Mouse (Mus musculus): ENCODE data around the gene Clrn3. TPM values are rescaled to one million over a fixed set of nuclear protein-coding genes. Genes with fewer than 3 reads are reported as not detected.

Clrn3 gene
- polyA plus RNA-seq, 1 experiment from 2014 or later = not detected

DNA sequence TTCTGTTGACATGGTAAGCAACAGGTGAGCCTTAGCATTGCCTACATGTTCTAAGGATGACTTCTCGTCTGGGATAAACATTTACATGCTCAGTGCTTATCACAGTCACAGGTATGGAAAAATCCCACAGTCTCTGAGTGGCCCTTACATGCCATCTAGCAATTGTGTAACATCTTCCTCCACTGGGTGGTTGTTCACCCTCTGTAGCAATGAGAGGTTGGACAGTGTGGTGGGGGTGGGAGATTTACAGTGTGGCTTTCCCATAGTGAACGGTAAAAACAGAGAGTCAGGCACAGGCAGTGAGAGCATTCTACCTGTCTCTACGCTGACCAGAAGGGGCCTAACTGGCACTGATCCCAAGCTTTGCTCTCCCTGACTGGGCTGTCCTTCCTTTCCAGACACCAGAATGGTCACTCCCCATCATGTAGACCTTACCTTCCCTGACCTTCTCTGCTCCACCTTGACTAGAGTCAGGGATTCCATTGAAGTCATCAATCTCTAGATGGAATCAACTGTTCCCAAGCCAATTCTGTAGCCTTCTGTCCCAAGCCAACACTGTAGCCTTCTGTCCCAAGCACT lies 1.8 kb downstream of the Clrn3 start:
- ATAC-seq (no peak), DNase-seq (ENCODE audit: low spot score) (no peak)
- H3K4me2 ChIP-seq (ENCODE audit: low read length) = no peak overlapping the region
- H3K4me3 ChIP-seq (ENCODE audit: low read depth, low read length) = no peak overlapping the region
- WGBS = 90% methylated on average over 3 of the region's 3 CpGs
- H3K36me3 ChIP-seq (ENCODE audit: control insufficient read depth, insufficient read depth, low read length) = no peaks in the 10 kb centered on the region
- no peaks in the 10 kb centered on the region for H3K27me3 ChIP-seq (replicated peaks; ENCODE audit: control insufficient read depth, insufficient read depth, low read length)
- no peak overlapping the region for H3K9ac ChIP-seq (ENCODE audit: low read length)
- no peaks in the 10 kb centered on the region for H3K4me1 ChIP-seq (ENCODE audit: control insufficient read depth, insufficient read depth, low read length)
- H3K27ac ChIP-seq (ENCODE audit: low read depth, low read length) = no peak overlapping the region
- no peaks in the 10 kb centered on the region for H3K9me3 ChIP-seq (replicated peaks; ENCODE audit: control insufficient read depth, low read length)

GRCm38 (mm10) chr7:135524424-135524967 lies 4.0 kb downstream of the Clrn3 start:
- no peaks in the 10 kb centered on the region for H3K27me3 ChIP-seq (replicated peaks; ENCODE audit: control insufficient read depth, insufficient read depth, low read length)
- no peaks in the 10 kb centered on the region for H3K36me3 ChIP-seq (ENCODE audit: control insufficient read depth, insufficient read depth, low read length)
- no peak overlapping the region for H3K27ac ChIP-seq (ENCODE audit: low read depth, low read length)
- H3K9ac ChIP-seq (ENCODE audit: low read length) = no peak overlapping the region
- no peak for ATAC-seq
- no peak for DNase-seq (ENCODE audit: low spot score)
- H3K9me3 ChIP-seq (replicated peaks; ENCODE audit: control insufficient read depth, low read length) = no peaks in the 10 kb centered on the region
- no peak overlapping the region for H3K4me2 ChIP-seq (ENCODE audit: low read length)
- H3K4me3 ChIP-seq (ENCODE audit: low read depth, low read length) = no peak overlapping the region
- H3K4me1 ChIP-seq (ENCODE audit: control insufficient read depth, insufficient read depth, low read length) = no peaks in the 10 kb centered on the region
- 91% methylated on average over 6 of the region's 6 CpGs for whole genome bisulfite sequencing

GRCm38 (mm10) chr7:135523981-135524380 lies 4.5 kb downstream of the Clrn3 start:
- Histone ChIP-seq H3K4me1 (ENCODE audit: control insufficient read depth, insufficient read depth, low read length) (no peaks in the 10 kb centered on the region), H3K4me2 (ENCODE audit: low read length) (no peak overlapping the region), H3K9me3 (replicated peaks; ENCODE audit: control insufficient read depth, low read length) (no peaks in the 10 kb centered on the region), H3K27me3 (replicated peaks; ENCODE audit: control insufficient read depth, insufficient read depth, low read length) (no peaks in the 10 kb centered on the region), H3K4me3 (ENCODE audit: low read depth, low read length) (no peak overlapping the region), H3K27ac (ENCODE audit: low read depth, low read length) (no peak overlapping the region), H3K36me3 (ENCODE audit: control insufficient read depth, insufficient read depth, low read length) (no peaks in the 10 kb centered on the region), H3K9ac (ENCODE audit: low read length) (no peak overlapping the region)
- ATAC-seq (no peak), DNase-seq (ENCODE audit: low spot score) (peak; percentile 32)
- WGBS = 50% methylated on average over 4 of the region's 4 CpGs

GRCm38 (mm10) chr7:135521755-135522512 lies 6.5 kb downstream of the Clrn3 start:
- ATAC-seq (no peak), DNase-seq (ENCODE audit: low spot score) (no peak)
- Histone ChIP-seq H3K4me2 (ENCODE audit: low read length) (no peak overlapping the region), H3K9ac (ENCODE audit: low read length) (no peak overlapping the region), H3K36me3 (ENCODE audit: control insufficient read depth, insufficient read depth, low read length) (no peaks in the 10 kb centered on the region), H3K9me3 (replicated peaks; ENCODE audit: control insufficient read depth, low read length) (no peaks in the 10 kb centered on the region), H3K4me3 (ENCODE audit: low read depth, low read length) (no peak overlapping the region), H3K27me3 (replicated peaks; ENCODE audit: control insufficient read depth, insufficient read depth, low read length) (no peaks in the 10 kb centered on the region), H3K27ac (ENCODE audit: low read depth, low read length) (no peak overlapping the region), H3K4me1 (ENCODE audit: control insufficient read depth, insufficient read depth, low read length) (no peaks in the 10 kb centered on the region)
- WGBS = 76% methylated on average over 15 of the region's 15 CpGs

- DNase-seq (ENCODE audit: low spot score) (no peak), ATAC-seq (no peak)
- no peak overlapping the region for H3K27ac ChIP-seq (ENCODE audit: low read depth, low read length)
- no peak overlapping the region for H3K4me2 ChIP-seq (ENCODE audit: low read length)
- no peak overlapping the region for H3K9ac ChIP-seq (ENCODE audit: low read length)
- H3K9me3 ChIP-seq (replicated peaks; ENCODE audit: control insufficient read depth, low read length) = no peaks in the 10 kb centered on the region
- WGBS = 68% methylated on average over 5 of the region's 5 CpGs
- H3K36me3 ChIP-seq (ENCODE audit: control insufficient read depth, insufficient read depth, low read length) = no peaks in the 10 kb centered on the region
- H3K27me3 ChIP-seq (replicated peaks; ENCODE audit: control insufficient read depth, insufficient read depth, low read length) = no peaks in the 10 kb centered on the region
- no peak overlapping the region for H3K4me3 ChIP-seq (ENCODE audit: low read depth, low read length)
- no peaks in the 10 kb centered on the region for H3K4me1 ChIP-seq (ENCODE audit: control insufficient read depth, insufficient read depth, low read length)
Measured at GRCm38 (mm10) chr7:135520241-135520640, 8.2 kb downstream of the Clrn3 start.

DNA sequence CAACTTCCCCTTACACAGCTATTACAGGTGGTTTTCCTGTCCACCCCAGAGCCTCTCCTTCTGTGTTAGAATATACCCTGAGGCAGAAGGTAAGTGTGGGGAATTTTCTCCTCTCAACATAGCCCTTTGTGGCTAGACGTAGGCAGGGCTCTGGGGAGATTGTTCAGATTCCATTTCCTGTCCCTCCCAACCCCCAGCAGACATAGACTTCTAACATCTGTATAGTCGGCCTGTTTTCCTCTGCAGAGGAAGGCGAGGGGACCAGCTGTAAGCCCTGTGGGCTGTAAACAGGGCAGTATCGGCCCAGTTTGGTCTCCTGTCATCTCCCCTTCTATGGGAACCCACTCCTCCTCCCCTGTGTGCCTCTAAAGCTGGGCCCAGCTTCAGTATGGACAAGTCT lies 11.3 kb downstream of the Clrn3 start:
- DNase-seq (ENCODE audit: low spot score) (no peak), ATAC-seq (no peak)
- WGBS = 77% methylated on average over 4 of the region's 4 CpGs
- Histone ChIP-seq H3K27me3 (replicated peaks; ENCODE audit: control insufficient read depth, insufficient read depth, low read length) (no peaks in the 10 kb centered on the region), H3K4me1 (ENCODE audit: control insufficient read depth, insufficient read depth, low read length) (no peaks in the 10 kb centered on the region), H3K36me3 (ENCODE audit: control insufficient read depth, insufficient read depth, low read length) (no peaks in the 10 kb centered on the region), H3K9ac (ENCODE audit: low read length) (no peak overlapping the region), H3K4me2 (ENCODE audit: low read length) (no peak overlapping the region), H3K27ac (ENCODE audit: low read depth, low read length) (no peak overlapping the region), H3K4me3 (ENCODE audit: low read depth, low read length) (no peak overlapping the region), H3K9me3 (replicated peaks; ENCODE audit: control insufficient read depth, low read length) (no peaks in the 10 kb centered on the region)

DNA sequence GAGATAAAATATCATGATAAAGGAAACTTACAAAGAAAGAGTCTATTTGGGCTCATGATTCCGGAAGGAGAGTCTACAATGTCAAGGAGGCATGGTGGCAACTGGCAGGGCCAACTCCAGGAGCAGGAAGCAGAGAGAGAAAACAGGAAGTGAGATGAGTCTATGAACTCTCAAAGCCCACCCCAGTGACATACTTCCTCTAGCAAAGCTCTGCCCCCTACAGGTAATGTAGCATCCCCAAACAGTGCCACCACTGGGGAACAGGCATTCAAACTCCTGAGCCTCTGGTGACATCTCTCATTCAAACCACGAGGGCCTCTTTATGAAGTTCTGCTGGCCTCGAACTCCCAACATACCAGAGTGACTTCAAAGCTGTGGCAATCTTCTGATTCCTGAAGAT lies 16.7 kb downstream of the Clrn3 start:
- DNase-seq (ENCODE audit: low spot score) = no peak
- 91% methylated on average over 3 of the region's 3 CpGs for whole genome bisulfite sequencing
- no peaks in the 10 kb centered on the region for H3K4me1 ChIP-seq (ENCODE audit: control insufficient read depth, insufficient read depth, low read length)
- no peaks in the 10 kb centered on the region for H3K36me3 ChIP-seq (ENCODE audit: control insufficient read depth, insufficient read depth, low read length)
- H3K27me3 ChIP-seq (replicated peaks; ENCODE audit: control insufficient read depth, insufficient read depth, low read length) = no peaks in the 10 kb centered on the region
- ATAC-seq = no peak
- H3K9me3 ChIP-seq (replicated peaks; ENCODE audit: control insufficient read depth, low read length) = no peaks in the 10 kb centered on the region
- H3K9ac ChIP-seq (ENCODE audit: low read length) = no peak overlapping the region
- H3K4me2 ChIP-seq (ENCODE audit: low read length) = no peak overlapping the region
- no peak overlapping the region for H3K4me3 ChIP-seq (ENCODE audit: low read depth, low read length)
- no peak overlapping the region for H3K27ac ChIP-seq (ENCODE audit: low read depth, low read length)

- Histone ChIP-seq H3K27ac (ENCODE audit: low read depth, low read length) (no peak overlapping the region), H3K9me3 (replicated peaks; ENCODE audit: control insufficient read depth, low read length) (no peaks in the 10 kb centered on the region), H3K9ac (ENCODE audit: low read length) (no peak overlapping the region), H3K36me3 (ENCODE audit: control insufficient read depth, insufficient read depth, low read length) (no peaks in the 10 kb centered on the region), H3K4me3 (ENCODE audit: low read depth, low read length) (no peak overlapping the region), H3K4me2 (ENCODE audit: low read length) (no peak overlapping the region), H3K27me3 (replicated peaks; ENCODE audit: control insufficient read depth, insufficient read depth, low read length) (no peaks in the 10 kb centered on the region), H3K4me1 (ENCODE audit: control insufficient read depth, insufficient read depth, low read length) (no peaks in the 10 kb centered on the region)
- WGBS = 88% methylated on average over 5 of the region's 5 CpGs
- ATAC-seq (no peak), DNase-seq (ENCODE audit: low spot score) (no peak)
Measured at GRCm38 (mm10) chr7:135510431-135510830, 18.0 kb downstream of the Clrn3 start.

GRCm38 (mm10) chr7:135509272-135509671 lies 19.2 kb downstream of the Clrn3 start:
- no peak overlapping the region for H3K9ac ChIP-seq (ENCODE audit: low read length)
- H3K27ac ChIP-seq (ENCODE audit: low read depth, low read length) = no peak overlapping the region
- H3K4me1 ChIP-seq (ENCODE audit: control insufficient read depth, insufficient read depth, low read length) = no peaks in the 10 kb centered on the region
- H3K4me2 ChIP-seq (ENCODE audit: low read length) = no peak overlapping the region
- WGBS = 89% methylated on average over 3 of the region's 3 CpGs
- H3K4me3 ChIP-seq (ENCODE audit: low read depth, low read length) = no peak overlapping the region
- no peaks in the 10 kb centered on the region for H3K27me3 ChIP-seq (replicated peaks; ENCODE audit: control insufficient read depth, insufficient read depth, low read length)
- no peak for DNase-seq (ENCODE audit: low spot score)
- ATAC-seq = no peak
- H3K9me3 ChIP-seq (replicated peaks; ENCODE audit: control insufficient read depth, low read length) = no peaks in the 10 kb centered on the region
- H3K36me3 ChIP-seq (ENCODE audit: control insufficient read depth, insufficient read depth, low read length) = no peaks in the 10 kb centered on the region

All from forebrain, embryonic 14.5 days (tissue).